Mouse (Mus musculus): Measurements from ENCODE around the gene Syn2.
A peak's percentile ranks its signal among the peaks of the same experiment; 100 is the strongest.

Syn2 gene

DNA sequence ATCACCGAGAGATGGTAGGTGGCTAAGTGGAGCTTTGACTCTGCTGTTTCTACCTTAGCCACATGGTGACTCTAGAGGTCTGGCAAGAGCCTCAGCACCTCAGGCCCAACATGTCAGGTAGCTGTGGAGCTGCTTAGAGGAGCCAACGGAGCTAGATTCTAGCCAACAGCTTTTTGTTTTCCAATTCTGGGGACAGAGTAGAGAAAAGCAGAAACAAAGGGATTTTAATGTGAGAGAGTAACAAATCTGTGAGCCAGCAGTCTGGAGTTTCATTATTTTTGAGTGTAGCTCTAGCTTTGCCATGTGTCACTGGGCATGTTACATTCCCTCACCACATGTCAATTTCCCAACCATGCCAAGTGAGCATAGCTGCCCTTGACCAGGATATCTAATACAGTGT, 109.5 kb downstream of the Syn2 start:
- no peak for DNase-seq (ENCODE audit: low read depth, low spot score)

DNA sequence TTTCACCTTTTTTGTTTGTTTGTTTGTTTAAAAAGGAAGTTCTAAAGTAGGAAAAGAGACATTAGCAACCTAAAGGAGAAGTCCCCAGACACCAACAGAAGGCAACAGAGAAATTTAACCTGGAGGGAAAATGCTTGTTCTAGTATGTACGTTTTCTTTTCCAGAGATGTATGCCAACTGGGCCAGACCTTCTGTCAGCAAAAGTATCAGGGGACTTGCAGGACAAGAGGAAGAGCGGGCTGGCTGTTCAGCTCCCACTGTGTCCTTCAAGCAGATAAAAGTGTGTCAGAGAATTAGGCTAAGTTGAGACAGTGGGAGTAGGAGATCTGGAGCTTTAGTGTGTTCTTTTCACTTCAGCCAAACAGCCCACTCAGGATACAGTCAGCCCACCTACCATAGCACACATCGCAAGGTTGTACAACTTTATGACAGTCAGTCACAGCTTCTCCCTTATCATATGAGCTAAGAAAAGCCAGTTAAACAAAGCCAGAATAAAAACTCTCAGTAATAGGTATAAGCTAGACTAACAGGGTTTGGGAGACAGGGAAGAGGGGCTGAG, 110.9 kb downstream of the Syn2 start:
- no peak for DNase-seq (ENCODE audit: low read depth, low spot score)

DNA sequence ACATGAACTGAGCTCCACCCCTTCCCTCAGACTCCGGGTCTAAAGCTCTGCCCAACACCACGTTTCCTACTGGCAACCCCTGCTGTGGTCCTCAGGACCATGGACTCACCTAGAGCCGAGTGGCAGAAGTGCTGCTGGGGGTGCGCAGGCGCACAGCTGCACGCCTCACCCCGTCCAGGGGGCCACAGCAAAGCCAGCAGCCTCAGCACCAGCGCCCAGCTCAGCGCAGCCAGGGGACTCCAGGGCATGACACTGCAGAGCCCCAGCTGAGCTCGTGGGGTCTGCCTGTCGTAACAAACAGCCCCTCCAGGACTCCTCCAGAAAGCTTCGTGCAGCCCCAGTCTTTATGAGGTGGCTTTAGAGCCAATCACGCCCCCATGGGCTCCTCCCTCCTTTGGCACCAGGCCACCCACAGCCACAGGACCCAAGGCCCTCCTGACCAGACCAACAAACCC, 116.9 kb downstream of the Syn2 start:
- DNase-seq (ENCODE audit: low read depth, low spot score): no peak

DNA sequence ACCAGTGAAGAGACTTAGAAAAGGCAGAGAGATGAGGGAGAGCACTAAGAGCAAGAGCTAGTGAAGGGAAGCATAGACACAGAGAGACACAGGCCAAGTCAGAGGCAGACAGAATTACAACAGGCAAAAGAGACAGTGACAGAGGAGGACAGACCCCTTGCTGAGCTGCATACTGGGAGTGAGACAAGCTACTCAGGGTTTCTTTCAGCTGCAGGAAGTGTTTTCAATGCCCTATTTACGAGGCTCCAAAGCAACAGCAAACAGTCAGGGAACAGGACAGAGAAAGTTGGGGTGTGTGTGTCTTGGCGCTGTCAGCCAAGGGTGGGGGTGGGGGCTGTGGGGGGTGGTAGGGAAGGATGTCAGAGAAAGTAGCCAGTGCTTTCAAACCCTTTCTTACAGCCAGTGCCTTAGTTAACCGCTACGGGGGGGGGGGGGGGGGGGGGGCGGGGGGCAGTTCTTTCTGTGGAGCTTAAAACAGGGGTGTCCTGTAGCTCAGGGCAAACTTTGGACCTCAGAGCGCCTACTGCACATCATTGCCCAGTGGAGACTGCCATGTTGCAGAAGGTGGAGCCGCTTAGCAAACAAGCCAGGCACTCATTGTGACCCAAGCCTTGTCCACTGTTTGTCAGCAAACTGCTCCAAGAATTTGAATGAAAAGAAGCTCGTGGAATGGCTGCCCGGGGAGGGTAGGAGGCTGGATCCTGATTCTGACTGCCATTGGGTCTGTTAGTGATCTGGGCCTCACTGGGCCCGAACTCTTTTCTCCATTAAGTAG, 117.6 kb downstream of the Syn2 start, which contains the start of gene Timp4:
Timp4 (minus strand) TSS at position 107 of the 775 bp plus-strand sequence.
- no peak for DNase-seq (ENCODE audit: low read depth, low spot score)

DNA sequence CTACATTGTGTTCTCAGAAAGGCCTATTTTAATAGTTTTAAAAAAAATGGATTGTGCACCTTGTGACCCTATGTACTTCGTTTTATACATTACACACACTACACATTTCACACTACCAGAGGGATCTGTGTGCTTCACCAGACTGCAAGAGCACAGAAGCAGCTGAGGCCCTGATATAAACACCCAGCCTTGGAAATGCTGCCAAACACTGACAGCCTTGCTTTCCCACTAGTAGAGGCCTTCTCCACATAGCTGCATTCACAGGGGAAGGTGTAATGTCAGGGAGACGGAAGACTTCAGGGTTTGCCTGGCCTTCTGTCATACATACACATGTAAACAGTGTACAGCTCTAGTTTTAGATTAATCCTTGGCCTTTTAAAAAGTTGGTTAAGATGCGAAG, 120.5 kb downstream of the Syn2 start:
- no peak for DNase-seq (ENCODE audit: low read depth, low spot score)

DNA sequence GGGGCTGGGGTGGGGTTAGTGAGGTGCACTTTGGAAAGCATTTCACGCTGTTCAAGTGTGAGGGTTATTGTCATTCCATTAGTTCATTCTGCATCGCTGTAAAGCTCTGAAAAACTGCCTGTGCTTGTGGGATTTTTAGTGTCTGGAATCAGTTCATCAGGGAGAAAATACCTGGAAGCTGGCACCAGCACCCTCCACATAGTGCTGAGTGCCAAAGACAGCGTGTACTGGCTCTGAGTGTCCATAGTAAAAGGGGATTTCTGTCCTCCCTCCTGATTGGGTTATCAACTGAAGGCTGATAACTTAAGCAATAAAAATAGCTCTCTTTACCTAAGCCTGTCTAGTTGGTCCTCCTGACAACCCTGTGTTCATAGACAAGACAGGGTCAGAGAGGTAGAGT, 125.8 kb downstream of the Syn2 start:
- no peak for DNase-seq (ENCODE audit: low read depth, low spot score)

DNA sequence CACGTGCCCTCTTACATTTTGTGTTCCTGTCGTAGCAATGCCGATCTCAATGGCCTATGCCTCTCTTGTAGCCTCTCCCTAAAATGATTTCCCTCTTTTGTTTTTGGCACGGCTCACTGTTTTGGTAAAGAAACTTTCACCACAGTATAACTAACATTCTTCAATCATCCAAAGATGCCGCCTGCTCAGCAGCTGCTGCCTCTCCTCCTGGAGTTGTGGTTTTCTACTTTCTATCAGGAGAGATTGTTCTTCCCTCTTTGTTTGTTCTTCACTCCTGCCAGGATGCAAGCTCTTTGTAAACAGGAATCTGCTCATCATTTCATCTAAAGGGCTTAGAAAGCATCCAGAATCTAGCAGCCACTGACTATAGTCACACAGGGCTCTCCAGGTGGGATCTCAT, 132.1 kb downstream of the Syn2 start:
- no peak for DNase-seq (ENCODE audit: low read depth, low spot score)

DNA sequence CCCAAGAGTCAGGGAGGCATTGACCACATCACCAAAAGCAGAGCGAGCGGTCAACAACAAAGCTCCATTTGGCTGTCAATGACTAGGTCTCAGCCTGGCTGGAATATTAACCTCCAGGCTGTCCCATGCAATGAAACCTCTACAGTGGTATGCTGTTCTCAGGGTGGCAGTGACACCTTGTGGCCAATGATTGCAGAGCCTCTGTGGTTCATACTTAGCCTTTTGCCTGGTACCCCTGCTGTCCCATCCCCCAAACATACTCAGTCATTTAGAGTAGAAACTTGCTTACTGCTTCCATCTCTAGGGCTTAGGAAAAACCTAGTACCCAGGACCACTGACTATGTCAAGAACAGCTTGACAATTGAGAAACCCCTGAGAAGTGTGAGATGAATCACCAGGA, 133.2 kb downstream of the Syn2 start:
- peak; percentile 49 for DNase-seq (ENCODE audit: low read depth, low spot score)

DNA sequence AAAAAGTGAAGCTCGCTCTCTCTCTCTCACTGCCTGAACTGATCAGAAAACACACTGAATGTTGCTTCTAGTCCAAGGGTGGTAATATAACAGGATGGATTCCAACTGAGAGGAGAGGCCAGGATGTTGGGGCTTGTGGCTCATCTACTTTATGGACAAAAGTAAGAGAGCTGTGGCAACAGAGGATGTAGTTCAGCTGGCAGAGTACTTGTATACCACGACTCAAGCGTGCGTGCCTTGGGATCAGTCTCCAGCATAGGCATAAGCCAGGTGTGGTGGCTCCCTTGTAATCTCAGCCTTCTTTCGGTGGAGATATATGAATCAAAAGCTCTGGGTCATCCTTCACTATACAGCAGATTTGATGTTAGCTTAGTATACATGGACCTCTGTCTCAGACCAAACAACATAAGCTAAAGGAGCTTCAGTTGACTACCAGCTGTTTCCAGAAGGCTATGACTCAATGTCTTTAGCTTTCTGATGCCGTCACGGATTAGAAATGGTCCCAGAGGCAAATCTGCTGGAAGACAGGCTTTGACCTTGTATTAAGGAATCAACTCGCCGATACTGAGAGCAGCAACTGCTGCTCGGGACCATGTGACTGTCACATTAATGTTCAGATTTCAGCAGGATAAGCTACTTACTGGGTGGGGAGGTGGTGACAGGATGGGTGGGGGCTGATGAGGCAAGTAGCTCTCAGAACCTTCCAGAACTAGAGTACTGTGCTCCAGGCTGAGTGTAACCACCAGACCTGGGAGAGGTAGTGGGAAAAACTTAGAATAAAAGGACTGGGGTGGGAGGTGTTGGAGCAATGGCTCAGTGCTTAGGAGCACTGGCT, 134.1 kb downstream of the Syn2 start:
- DNase-seq (ENCODE audit: low read depth, low spot score): peak; percentile 23

DNA sequence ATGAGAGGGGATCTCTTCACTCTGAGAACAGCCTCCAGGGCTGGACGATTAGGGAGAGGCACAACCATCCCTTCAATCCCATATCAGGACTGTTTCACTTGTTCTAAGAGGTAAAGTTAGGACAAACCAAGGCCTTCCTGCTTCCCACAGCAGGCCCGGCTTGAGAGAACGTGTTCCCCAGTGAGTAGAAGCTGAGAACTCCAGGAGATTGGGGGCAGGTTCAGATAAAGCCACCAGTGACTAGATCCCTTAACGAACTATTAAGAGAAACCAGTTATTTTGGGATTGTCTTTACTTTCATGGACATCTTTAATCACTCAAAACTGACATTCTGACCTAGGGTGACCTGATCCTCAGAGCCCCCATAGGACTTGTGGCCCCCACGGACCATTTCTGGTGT, 134.9 kb downstream of the Syn2 start:
- no peak for DNase-seq (ENCODE audit: low read depth, low spot score)

DNA sequence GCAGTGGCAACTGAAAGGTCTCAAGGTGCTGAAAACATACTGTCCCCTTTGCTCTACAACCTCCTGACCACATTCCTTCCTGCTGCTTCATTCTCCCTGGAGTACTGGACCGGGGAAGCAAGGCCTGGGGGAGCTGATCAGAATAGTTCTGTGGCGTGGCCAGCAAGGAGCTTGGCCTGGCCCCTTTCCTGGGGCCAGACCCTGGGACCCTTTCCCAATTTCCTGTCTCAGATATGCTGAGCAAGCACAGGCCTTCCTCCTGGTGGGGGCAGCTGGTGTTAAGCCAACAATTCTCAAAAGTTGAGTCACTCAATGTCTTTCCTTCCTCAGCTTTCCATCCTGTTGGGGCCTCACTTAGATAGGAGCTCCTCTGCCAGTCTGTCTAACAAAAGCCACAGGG, 135.4 kb downstream of the Syn2 start:
- no peak for DNase-seq (ENCODE audit: low read depth, low spot score)

DNA sequence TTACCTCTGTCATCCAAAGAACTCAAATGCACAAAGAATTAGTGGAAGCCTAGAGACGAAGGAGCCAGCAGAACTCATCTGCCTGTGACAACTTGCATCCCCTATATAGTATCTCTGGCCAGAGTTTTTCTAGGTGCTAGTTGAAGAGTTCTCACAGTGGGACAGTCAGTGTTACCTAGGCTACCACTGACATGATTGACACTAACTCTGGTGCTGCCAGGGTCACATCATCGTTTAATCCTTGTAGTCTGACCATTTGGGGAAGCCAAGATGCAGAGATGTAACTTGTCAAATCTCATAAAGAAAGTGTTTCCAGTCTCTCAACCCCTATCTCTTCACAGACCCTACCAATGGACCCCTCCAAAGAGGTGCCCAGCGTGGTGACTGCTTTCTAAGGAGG, 136.6 kb downstream of the Syn2 start:
- DNase-seq (ENCODE audit: low read depth, low spot score): no peak

DNA sequence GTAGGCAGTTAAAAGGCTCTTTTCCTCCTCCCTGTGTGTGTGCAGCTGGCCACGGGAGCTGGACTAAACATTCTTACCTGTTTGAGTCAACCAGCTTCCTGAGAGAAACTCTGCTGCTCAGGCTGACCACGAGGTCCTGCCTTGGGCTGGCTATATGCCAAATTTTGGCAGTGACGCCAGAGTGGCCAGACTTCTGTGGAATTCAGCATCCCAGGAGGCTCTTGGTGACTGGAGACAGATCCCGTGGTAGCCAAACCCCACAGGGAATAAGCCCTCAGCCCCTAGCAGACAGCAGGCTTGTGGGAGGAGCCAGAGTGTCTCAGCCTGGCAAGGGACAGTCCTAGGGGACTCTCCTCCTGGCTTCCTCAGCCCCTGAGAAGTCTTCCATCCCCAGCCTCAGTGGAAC, 137.2 kb downstream of the Syn2 start:
- no peak for DNase-seq (ENCODE audit: low read depth, low spot score)

DNA sequence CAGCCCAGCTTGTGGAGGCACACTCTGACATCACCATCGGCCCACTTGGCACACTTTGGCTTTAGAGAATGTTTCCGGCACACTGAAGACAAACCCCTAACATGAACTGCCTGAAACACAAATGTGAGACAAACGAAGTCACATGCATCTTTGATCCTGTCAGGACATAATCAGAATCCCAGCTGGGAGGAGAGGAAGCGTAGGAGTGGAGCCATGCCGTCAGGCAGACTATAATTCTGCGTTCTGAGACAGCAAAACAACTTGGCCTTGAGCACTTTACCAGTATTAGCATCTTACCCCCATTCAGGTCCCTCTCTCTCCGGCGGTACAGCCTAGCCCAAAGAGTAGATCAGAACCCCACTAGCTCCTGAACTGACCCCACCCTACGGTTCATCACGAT, 138.6 kb downstream of the Syn2 start:
- no peak for DNase-seq (ENCODE audit: low read depth, low spot score)

DNA sequence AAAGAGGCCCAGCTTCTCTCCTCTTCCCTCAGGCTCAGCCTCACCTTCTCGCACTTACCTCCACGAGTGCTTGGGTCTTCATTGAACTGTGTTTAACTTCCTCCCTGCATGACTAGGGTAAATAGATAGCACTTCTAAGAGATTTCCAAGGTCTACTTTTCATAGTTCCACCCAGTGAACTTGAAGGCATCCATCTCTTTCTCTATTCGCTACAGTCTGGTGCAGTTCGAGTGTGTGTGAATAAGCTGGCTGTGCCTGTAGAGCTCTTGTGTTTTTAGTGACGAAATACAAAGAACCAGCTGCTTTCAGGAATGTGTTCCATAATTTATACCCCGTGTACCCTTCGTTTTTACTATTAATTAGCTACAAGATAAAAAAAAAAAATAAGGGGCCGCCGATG, 140.0 kb downstream of the Syn2 start:
- DNase-seq (ENCODE audit: low read depth, low spot score): no peak

DNA sequence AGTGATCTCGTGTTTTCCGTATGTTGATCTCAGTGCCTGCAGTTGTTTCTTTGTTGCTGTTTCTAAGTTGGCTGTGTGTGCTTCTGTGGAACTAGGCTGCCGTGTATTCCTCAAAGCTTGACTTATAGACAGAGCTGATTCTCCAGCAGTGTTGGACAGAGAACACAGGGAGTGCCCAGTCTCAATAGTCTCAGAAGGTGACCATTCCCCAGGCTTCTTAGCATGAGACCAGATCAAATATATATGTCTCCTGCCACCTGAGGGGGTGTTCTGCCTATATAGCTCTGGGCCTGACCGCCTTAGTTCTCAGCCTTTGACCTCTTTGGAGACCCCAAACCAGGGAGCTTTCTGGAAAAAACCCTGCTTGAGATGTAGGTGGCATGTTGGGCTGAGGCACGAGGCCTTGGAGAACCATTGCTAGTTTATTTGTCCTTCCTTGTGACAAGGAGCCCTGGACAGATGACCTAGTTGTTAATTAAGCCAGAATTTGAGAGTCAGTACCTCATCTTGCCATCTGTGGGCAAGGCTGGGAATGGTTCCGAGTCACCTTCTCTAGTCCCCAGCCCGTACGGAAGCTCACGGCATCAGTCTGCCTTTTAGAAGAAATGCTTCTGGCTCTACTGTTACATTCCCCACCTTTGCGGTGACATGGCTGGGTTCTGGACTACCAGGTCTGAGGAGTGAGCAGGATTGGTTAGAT, 140.6 kb downstream of the Syn2 start:
- DNase-seq (ENCODE audit: low read depth, low spot score): no peak

DNA sequence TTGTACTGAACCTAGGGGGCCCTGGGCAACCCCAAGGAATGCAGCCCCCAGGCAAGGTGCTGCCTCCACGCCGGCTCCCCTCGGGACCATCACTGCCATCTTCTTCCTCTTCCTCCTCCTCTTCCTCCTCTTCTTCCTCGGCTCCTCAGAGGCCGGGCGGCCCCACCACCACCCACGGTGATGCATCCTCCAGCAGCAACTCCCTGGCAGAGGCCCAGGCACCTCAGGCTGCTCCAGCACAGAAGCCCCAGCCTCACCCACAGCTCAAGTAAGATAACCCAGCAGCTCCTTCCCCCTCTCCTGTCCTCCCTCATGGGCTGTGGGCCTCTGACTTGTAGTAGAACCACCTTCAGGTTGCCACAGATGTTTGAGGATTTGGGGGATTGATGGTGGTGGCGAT, 143.4 kb downstream of the Syn2 start:
- DNase-seq (ENCODE audit: low read depth, low spot score): no peak

DNA sequence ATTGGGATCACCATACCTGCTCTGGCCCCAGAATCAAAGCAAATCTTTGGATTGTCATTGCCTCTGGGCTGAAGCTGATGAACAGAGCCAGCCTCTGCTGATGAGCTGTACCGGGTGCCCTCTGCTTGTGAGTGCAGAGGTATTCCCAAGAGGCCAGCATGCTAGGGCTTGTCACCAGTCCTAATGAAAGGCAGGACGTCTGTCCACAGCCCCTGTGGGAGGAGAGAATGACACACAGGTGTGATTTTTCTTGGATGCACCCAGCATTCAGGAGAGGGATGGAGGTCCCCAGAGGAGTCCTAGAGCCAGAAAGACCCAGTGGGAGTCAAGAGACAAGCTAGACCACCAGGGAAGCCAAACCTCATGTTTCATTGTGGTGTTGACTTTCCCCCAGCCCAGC, 144.9 kb downstream of the Syn2 start:
- no peak for DNase-seq (ENCODE audit: low read depth, low spot score)

DNA sequence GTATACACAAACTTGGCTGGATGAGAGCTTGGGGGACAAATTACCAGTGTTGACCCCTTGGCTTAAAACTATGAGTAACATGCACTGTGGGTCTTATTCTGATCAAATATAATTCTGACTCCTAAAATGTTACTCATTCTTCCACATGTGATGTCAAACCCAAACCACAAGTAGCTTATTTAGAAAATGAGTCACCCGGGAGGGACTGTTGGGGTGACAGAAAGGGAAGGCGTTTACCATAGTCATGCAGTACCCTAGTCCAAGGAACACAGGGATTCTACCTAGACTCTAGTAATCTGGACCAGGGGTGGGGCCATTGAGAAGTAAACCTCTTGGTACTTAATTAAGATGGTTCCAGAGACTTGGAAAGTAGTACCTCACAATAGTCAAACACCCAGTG, 149.5 kb downstream of the Syn2 start:
- DNase-seq (ENCODE audit: low read depth, low spot score): no peak

DNA sequence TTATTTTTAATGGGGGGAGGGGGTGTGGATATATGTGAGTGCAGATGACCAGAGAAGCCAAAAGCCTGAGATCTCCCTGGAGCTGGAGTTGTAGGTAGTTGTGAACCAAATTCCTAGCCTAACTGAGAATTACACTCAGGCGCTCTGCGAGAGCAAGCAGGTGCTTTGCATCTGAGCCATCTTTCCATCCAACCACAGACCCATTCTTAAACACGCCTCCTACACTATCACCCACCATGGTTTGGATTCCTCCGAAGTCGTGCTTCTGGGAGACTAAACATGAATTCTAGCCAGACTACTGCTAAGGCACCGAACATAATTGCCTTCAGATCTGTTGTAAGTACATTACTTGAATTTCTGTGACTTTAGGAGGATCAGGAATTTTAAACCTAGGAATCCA, 151.7 kb downstream of the Syn2 start:
- DNase-seq (ENCODE audit: low read depth, low spot score): no peak

DNA sequence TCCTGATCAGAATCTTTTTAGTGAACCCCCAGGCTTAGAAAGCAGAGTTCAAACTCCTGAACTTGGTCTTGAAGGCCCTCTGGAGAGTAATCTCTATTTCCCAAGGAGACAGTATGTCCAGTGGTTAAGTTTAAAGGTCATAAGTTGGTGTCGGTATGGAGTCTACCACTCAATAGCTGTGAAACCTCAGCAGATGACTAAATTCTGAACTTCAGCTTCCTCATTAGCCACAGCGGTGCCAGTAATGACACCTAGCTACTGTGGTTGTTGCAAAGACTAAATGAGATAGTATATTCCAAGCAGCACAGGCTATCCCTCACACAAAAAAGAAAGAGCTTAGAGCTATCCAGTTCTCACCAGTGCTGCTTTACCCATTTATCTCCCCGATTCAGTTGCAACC, 153.5 kb downstream of the Syn2 start:
- no peak for DNase-seq (ENCODE audit: low read depth, low spot score)

DNA sequence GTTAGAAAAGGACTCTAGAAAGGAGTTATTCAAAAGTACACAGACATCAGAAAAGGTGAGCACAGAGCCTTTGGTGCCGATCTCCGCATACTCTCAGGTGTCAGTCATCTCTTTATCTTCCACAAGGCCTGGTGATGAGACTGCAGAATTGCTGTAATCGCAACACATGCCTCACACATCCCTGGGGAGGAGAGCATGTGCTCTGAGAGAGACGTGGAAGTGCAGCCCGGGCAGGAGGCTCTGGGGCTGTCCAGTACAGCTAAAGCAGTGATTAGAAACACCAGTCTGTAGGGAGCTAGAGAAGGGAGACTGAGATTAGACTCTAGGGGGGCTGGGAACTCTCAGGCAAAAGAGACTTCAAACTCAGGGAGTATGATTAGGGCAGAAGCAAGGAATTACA, 155.9 kb downstream of the Syn2 start:
- DNase-seq (ENCODE audit: low read depth, low spot score): no peak
